28 mouse cellular contexts compared by ENCODE assay signal in genomic region chr11:22994271-22994670, GRCm38 (mm10). TPM values are rescaled to one million over a fixed set of nuclear protein-coding genes. Genes with fewer than 3 reads are reported as not detected.
DNase-seq lines count a peak whose midpoint lies in the region; ATAC-seq and TF ChIP-seq lines count a peak whose summit lies in the region.
"Had no signal": no experiment of that assay in that cellular context is flagged by ENCODE, and none has a peak within 500 bp of the region (broad histone marks: within the 10 kb centered on the region; RNA-seq: fewer than 3 reads in every experiment).

No protein-coding gene starts in this region.

- no peaks in the 10 kb centered on the region for H3K27me3 ChIP-seq in lung, embryonic 14.5 days (ENCODE audit: insufficient read depth, low read length)
- H3K27me3 ChIP-seq in ES-Bruce4 (ENCODE audit: control insufficient read depth, insufficient read depth, low read length, poor library complexity, severe bottlenecking), result no peaks in the 10 kb centered on the region
- H3K27me3 ChIP-seq: hindbrain, embryonic 13.5 days; limb, embryonic 15.5 days; liver, embryonic 13.5 days; midbrain, embryonic 15.5 days; neural tube, embryonic 15.5 days; stomach, embryonic 15.5 days had no signal

- TF ChIP-seq EP300 in ES-Bruce4 (IDR thresholded peaks at IDR 0.05; ENCODE audit: insufficient read depth, low read depth, low read length), result no peak

- TF ChIP-seq CTCF in lung, embryonic 14.5 days (IDR thresholded peaks at IDR 0.05; ENCODE audit: low read depth), result no peak
- no peak for TF ChIP-seq CTCF in ES-Bruce4 (IDR thresholded peaks at IDR 0.05; ENCODE audit: low read depth, low read length)
- TF ChIP-seq CTCF in brain, embryonic 14.5 days (IDR thresholded peaks at IDR 0.05; ENCODE audit: borderline replicate concordance, extremely low read depth, insufficient read depth, insufficient read length), result no peak

- no peak for ATAC-seq in lung, embryonic 14.5 days (ENCODE audit: insufficient read depth)
- ATAC-seq: forebrain, embryonic 14.5 days; intestine, embryonic 16.5 days; midbrain, embryonic 15.5 days had no signal

- peak; percentile 48 for DNase-seq in cerebellum, adult 9-10 months
- no peak for DNase-seq in cerebellum, adult 8-10 months
- peak; percentile 42 for DNase-seq in lung, embryonic 14.5 days
- no peak for DNase-seq in lung, postnatal 10 days
- peak; percentile 37 for DNase-seq in brain, embryonic 14.5 days (ENCODE audit: low read depth)
- no peak for DNase-seq in embryo, embryonic 10 days (ENCODE audit: low spot score)
- DNase-seq: adrenal gland, postnatal 10 days; gastrocnemius, postnatal 25 days; heart, adult 18-20 months; heart, postnatal 4 days; kidney, adult 8-10 months; kidney, postnatal 4 days; liver, embryonic 13.5 days; retina, postnatal 1 day; right cerebral cortex, postnatal 25 days; thymus, postnatal 14 days had no signal

- H3K9me3 ChIP-seq in lung, embryonic 14.5 days (ENCODE audit: low read depth, low read length), result no peaks in the 10 kb centered on the region
- no peaks in the 10 kb centered on the region for H3K9me3 ChIP-seq in ES-Bruce4 (replicated peaks; ENCODE audit: control insufficient read depth, insufficient read depth, low read length, poor library complexity, severe bottlenecking)
- H3K9me3 ChIP-seq: hindbrain, embryonic 13.5 days; limb, embryonic 10.5 days; limb, embryonic 15.5 days; liver, embryonic 13.5 days; midbrain, embryonic 15.5 days; neural tube, embryonic 15.5 days; stomach, embryonic 15.5 days had no signal

- H3K4me3 ChIP-seq in lung, embryonic 14.5 days (ENCODE audit: low read depth, low read length), result no peak overlapping the region
- H3K4me3 ChIP-seq in ES-Bruce4 (ENCODE audit: low read depth, low read length), result no peak overlapping the region
- H3K4me3 ChIP-seq: hindbrain, embryonic 13.5 days; limb, embryonic 10.5 days; limb, embryonic 15.5 days; liver, embryonic 13.5 days; midbrain, embryonic 15.5 days; neural tube, embryonic 15.5 days; stomach, embryonic 15.5 days had no signal

- no peak overlapping the region for H3K9ac ChIP-seq in lung, embryonic 14.5 days
- H3K9ac ChIP-seq in ES-Bruce4 (ENCODE audit: low read depth, poor library complexity, severe bottlenecking), result 0 out of 2 replicates have a peak overlapping the region, but pooled peaks have one; percentile 35
- H3K9ac ChIP-seq: hindbrain, embryonic 13.5 days; limb, embryonic 15.5 days; liver, embryonic 13.5 days; midbrain, embryonic 15.5 days; neural tube, embryonic 15.5 days; stomach, embryonic 15.5 days had no signal

- WGBS in lung, embryonic 14.5 days, result 87% methylated on average over 2 of the region's 2 CpGs

- H3K36me3 ChIP-seq in lung, embryonic 14.5 days (ENCODE audit: insufficient read depth), result peaks cover 57% of the 10 kb centered on the region
- peaks cover 68% of the 10 kb centered on the region for H3K36me3 ChIP-seq in ES-Bruce4 (ENCODE audit: control insufficient read depth, insufficient read depth, low read length, poor library complexity, severe bottlenecking)

- H3K27ac ChIP-seq in lung, embryonic 14.5 days (ENCODE audit: low read depth), result no peak overlapping the region
- peak overlapping the region; percentile 63 for H3K27ac ChIP-seq in ES-Bruce4 (ENCODE audit: insufficient read depth, low read length)
- H3K27ac ChIP-seq: hindbrain, embryonic 13.5 days; kidney, postnatal 0 days; limb, embryonic 10.5 days; limb, embryonic 15.5 days; liver, embryonic 13.5 days; macrophage; midbrain, embryonic 15.5 days; neural tube, embryonic 15.5 days; stomach, embryonic 15.5 days had no signal

- no peak for TF ChIP-seq POLR2A in ES-Bruce4 (IDR thresholded peaks at IDR 0.05; ENCODE audit: insufficient read depth, low read length)
- no peak for TF ChIP-seq POLR2A in brain, embryonic 14.5 days (IDR thresholded peaks at IDR 0.05; ENCODE audit: borderline replicate concordance, extremely low read depth, insufficient read depth, insufficient read length, poor library complexity, severe bottlenecking)

- no peak overlapping the region for H3K4me2 ChIP-seq in lung, embryonic 14.5 days
- H3K4me2 ChIP-seq: heart, embryonic 11.5 days; hindbrain, embryonic 13.5 days; limb, embryonic 15.5 days; liver, embryonic 13.5 days; midbrain, embryonic 15.5 days; neural tube, embryonic 15.5 days; stomach, embryonic 15.5 days had no signal

- no peaks in the 10 kb centered on the region; the same call in 1 of the 2 replicates for H3K4me1 ChIP-seq in lung, embryonic 14.5 days (ENCODE audit: insufficient read depth)
- peaks cover 2% of the 10 kb centered on the region for H3K4me1 ChIP-seq in ES-Bruce4 (ENCODE audit: control insufficient read depth, insufficient read depth, low read length)

RNA-seq across cellular contexts. Expression of gene Cct4, which starts 4.0 kb away (rescaled TPM):
- polyA plus RNA-seq in lung, embryonic 14.5 days (2014; fragmentation: Nextera tagmentation; extraction: Ambion mirVana), result 302 and 320 TPM in 2 replicates
- polyA plus RNA-seq in ES-Bruce4 (2011; ENCODE audit: insufficient read depth, insufficient read length, low read depth, missing spikeins), result 618 and 646 TPM in 2 replicates
- polyA plus RNA-seq in brain, embryonic 14.5 days (2012; rRNA removed), result 127 and 169 TPM in 2 replicates

RNA-seq across cellular contexts. Expression of gene Commd1, which starts 12.1 kb away (rescaled TPM):
- 409 and 422 TPM in 2 replicates for polyA plus RNA-seq in lung, embryonic 14.5 days (2014; fragmentation: Nextera tagmentation; extraction: Ambion mirVana)
- polyA plus RNA-seq in ES-Bruce4 (2011; ENCODE audit: insufficient read depth, insufficient read length, low read depth, missing spikeins), result 104 and 120 TPM in 2 replicates
- 57.5 and 58.7 TPM in 2 replicates for polyA plus RNA-seq in brain, embryonic 14.5 days (2012; rRNA removed)

RNA-seq across cellular contexts. Expression of gene Gm28048, which starts 12.4 kb away (rescaled TPM):
- polyA plus RNA-seq in lung, embryonic 14.5 days (2014; fragmentation: Nextera tagmentation; extraction: Ambion mirVana), result 15.3 and 16.6 TPM in 2 replicates
- 23.3 and 33.6 TPM in 2 replicates for polyA plus RNA-seq in ES-Bruce4 (2011; ENCODE audit: insufficient read depth, insufficient read length, low read depth, missing spikeins)
- 1.4 and 2.0 TPM in 2 replicates for polyA plus RNA-seq in brain, embryonic 14.5 days (2012; rRNA removed)

RNA-seq across cellular contexts. Expression of gene Fam161a, which starts 13.1 kb away (rescaled TPM):
- 3.8 and 4.0 TPM in 2 replicates for polyA plus RNA-seq in lung, embryonic 14.5 days (2014; fragmentation: Nextera tagmentation; extraction: Ambion mirVana)
- 2.1 and 3.2 TPM in 2 replicates for polyA plus RNA-seq in ES-Bruce4 (2011; ENCODE audit: insufficient read depth, insufficient read length, low read depth, missing spikeins)
- polyA plus RNA-seq in brain, embryonic 14.5 days (2012; rRNA removed), result 3.5 and 4.3 TPM in 2 replicates

RNA-seq across cellular contexts. Expression of gene Zrsr1, which starts 22.5 kb away (rescaled TPM):
- 2.8 and 3.3 TPM in 2 replicates for polyA plus RNA-seq in lung, embryonic 14.5 days (2014; fragmentation: Nextera tagmentation; extraction: Ambion mirVana)
- 19.6 and 21.1 TPM in 2 replicates for polyA plus RNA-seq in ES-Bruce4 (2011; ENCODE audit: insufficient read depth, insufficient read length, low read depth, missing spikeins)
- polyA plus RNA-seq in brain, embryonic 14.5 days (2012; rRNA removed), result 8.4 and 14.8 TPM in 2 replicates

Comparison
In these comparisons a context has a peak if more than half of its experiments do, and no peak if none do; other contexts are left out.
1. DNase-seq: peak in cerebellum, adult 9-10 months (single experiment), lung, embryonic 14.5 days (single experiment) and brain, embryonic 14.5 days (single experiment); none in cerebellum, adult 8-10 months (single experiment), lung, postnatal 10 days (single experiment) and embryo, embryonic 10 days (single experiment).